Mouse (Mus musculus): ENCODE results near the gene Macrod2. TPM values are rescaled to one million over a fixed set of nuclear protein-coding genes. Genes with fewer than 3 reads are reported as not detected.

Macrod2 gene
- polyA plus RNA-seq, 1 experiment: 8.3 TPM

GRCm38 (mm10) chr2:140847817-140848428 lies 452.8 kb downstream of the Macrod2 start:
- H3K4me3 ChIP-seq (ENCODE audit: insufficient read depth, low read depth, low read length): no peak overlapping the region

GRCm38 (mm10) chr2:140853538-140853937 lies 458.4 kb downstream of the Macrod2 start:
- H3K4me3 ChIP-seq (ENCODE audit: insufficient read depth, low read depth, low read length): no peak overlapping the region
- H3K4me1 ChIP-seq (ENCODE audit: control insufficient read depth, insufficient read depth, insufficient read length, low read length): no peaks in the 10 kb centered on the region
- no peak overlapping the region for H3K27ac ChIP-seq (replicated peaks; ENCODE audit: low read depth, low read length)

More at GRCm38 (mm10) chr2:140847817-140848428, 452.8 kb downstream of the Macrod2 start:
- H3K4me1 ChIP-seq (ENCODE audit: control insufficient read depth, insufficient read depth, insufficient read length, low read length): no peaks in the 10 kb centered on the region
- no peak overlapping the region for H3K27ac ChIP-seq (replicated peaks; ENCODE audit: low read depth, low read length)

- Histone ChIP-seq H3K4me1 (ENCODE audit: control insufficient read depth, insufficient read depth, insufficient read length, low read length) (no peaks in the 10 kb centered on the region), H3K27ac (replicated peaks; ENCODE audit: low read depth, low read length) (no peak overlapping the region), H3K4me3 (ENCODE audit: insufficient read depth, low read depth, low read length) (no peak overlapping the region)
These were observed 466.2 kb downstream of the Macrod2 start for GRCm38 (mm10) chr2:140861356-140861755.

GRCm38 (mm10) chr2:140862736-140863135 lies 467.6 kb downstream of the Macrod2 start:
- Histone ChIP-seq H3K27ac (replicated peaks; ENCODE audit: low read depth, low read length) (no peak overlapping the region), H3K4me1 (ENCODE audit: control insufficient read depth, insufficient read depth, insufficient read length, low read length) (no peaks in the 10 kb centered on the region), H3K4me3 (ENCODE audit: insufficient read depth, low read depth, low read length) (no peak overlapping the region)

- Histone ChIP-seq H3K27ac (replicated peaks; ENCODE audit: low read depth, low read length) (no peak overlapping the region), H3K4me3 (ENCODE audit: insufficient read depth, low read depth, low read length) (no peak overlapping the region), H3K4me1 (ENCODE audit: control insufficient read depth, insufficient read depth, insufficient read length, low read length) (no peaks in the 10 kb centered on the region)
These were observed 470.5 kb downstream of the Macrod2 start for GRCm38 (mm10) chr2:140865636-140866035.

- no peak overlapping the region for H3K4me3 ChIP-seq (ENCODE audit: insufficient read depth, low read depth, low read length)
- no peak overlapping the region for H3K27ac ChIP-seq (replicated peaks; ENCODE audit: low read depth, low read length)
- H3K4me1 ChIP-seq (ENCODE audit: control insufficient read depth, insufficient read depth, insufficient read length, low read length): no peaks in the 10 kb centered on the region
These were observed 472.0 kb downstream of the Macrod2 start for GRCm38 (mm10) chr2:140867116-140867515.

- Histone ChIP-seq H3K27ac (replicated peaks; ENCODE audit: low read depth, low read length) (no peak overlapping the region), H3K4me1 (ENCODE audit: control insufficient read depth, insufficient read depth, insufficient read length, low read length) (no peaks in the 10 kb centered on the region), H3K4me3 (ENCODE audit: insufficient read depth, low read depth, low read length) (no peak overlapping the region)
These were observed 490.1 kb downstream of the Macrod2 start for GRCm38 (mm10) chr2:140885176-140885575.

- H3K4me3 ChIP-seq (ENCODE audit: insufficient read depth, low read depth, low read length): no peak overlapping the region
- H3K27ac ChIP-seq (replicated peaks; ENCODE audit: low read depth, low read length): no peak overlapping the region
- H3K4me1 ChIP-seq (ENCODE audit: control insufficient read depth, insufficient read depth, insufficient read length, low read length): no peaks in the 10 kb centered on the region
These were observed 495.6 kb downstream of the Macrod2 start for GRCm38 (mm10) chr2:140890683-140891082.

GRCm38 (mm10) chr2:140896396-140897082 lies 501.4 kb downstream of the Macrod2 start:
- H3K27ac ChIP-seq (replicated peaks; ENCODE audit: low read depth, low read length): no peak overlapping the region
- no peaks in the 10 kb centered on the region for H3K4me1 ChIP-seq (ENCODE audit: control insufficient read depth, insufficient read depth, insufficient read length, low read length)
- H3K4me3 ChIP-seq (ENCODE audit: insufficient read depth, low read depth, low read length): no peak overlapping the region

- no peaks in the 10 kb centered on the region for H3K4me1 ChIP-seq (ENCODE audit: control insufficient read depth, insufficient read depth, insufficient read length, low read length)
- H3K27ac ChIP-seq (replicated peaks; ENCODE audit: low read depth, low read length): no peak overlapping the region
- no peak overlapping the region for H3K4me3 ChIP-seq (ENCODE audit: insufficient read depth, low read depth, low read length)
These were observed 503.4 kb downstream of the Macrod2 start for GRCm38 (mm10) chr2:140898408-140898985.

- Histone ChIP-seq H3K4me3 (ENCODE audit: insufficient read depth, low read depth, low read length) (no peak overlapping the region), H3K27ac (replicated peaks; ENCODE audit: low read depth, low read length) (no peak overlapping the region), H3K4me1 (ENCODE audit: control insufficient read depth, insufficient read depth, insufficient read length, low read length) (no peaks in the 10 kb centered on the region)
These were observed 510.2 kb downstream of the Macrod2 start for GRCm38 (mm10) chr2:140905331-140905730.

GRCm38 (mm10) chr2:140906123-140906522 lies 511.0 kb downstream of the Macrod2 start:
- Histone ChIP-seq H3K4me3 (ENCODE audit: insufficient read depth, low read depth, low read length) (no peak overlapping the region), H3K27ac (replicated peaks; ENCODE audit: low read depth, low read length) (no peak overlapping the region), H3K4me1 (ENCODE audit: control insufficient read depth, insufficient read depth, insufficient read length, low read length) (no peaks in the 10 kb centered on the region)

GRCm38 (mm10) chr2:140911463-140911862 lies 516.4 kb downstream of the Macrod2 start:
- Histone ChIP-seq H3K4me1 (ENCODE audit: control insufficient read depth, insufficient read depth, insufficient read length, low read length) (no peaks in the 10 kb centered on the region), H3K27ac (replicated peaks; ENCODE audit: low read depth, low read length) (no peak overlapping the region), H3K4me3 (ENCODE audit: insufficient read depth, low read depth, low read length) (no peak overlapping the region)

GRCm38 (mm10) chr2:140912179-140912578 lies 517.1 kb downstream of the Macrod2 start:
- H3K27ac ChIP-seq (replicated peaks; ENCODE audit: low read depth, low read length): no peak overlapping the region
- no peaks in the 10 kb centered on the region for H3K4me1 ChIP-seq (ENCODE audit: control insufficient read depth, insufficient read depth, insufficient read length, low read length)
- H3K4me3 ChIP-seq (ENCODE audit: insufficient read depth, low read depth, low read length): no peak overlapping the region

GRCm38 (mm10) chr2:140912931-140913330 lies 517.8 kb downstream of the Macrod2 start:
- no peak overlapping the region for H3K4me3 ChIP-seq (ENCODE audit: insufficient read depth, low read depth, low read length)
- H3K27ac ChIP-seq (replicated peaks; ENCODE audit: low read depth, low read length): no peak overlapping the region
- H3K4me1 ChIP-seq (ENCODE audit: control insufficient read depth, insufficient read depth, insufficient read length, low read length): no peaks in the 10 kb centered on the region
